Mouse (Mus musculus): ENCODE data around the gene Ddx49.

The Ddx49 gene

DNA sequence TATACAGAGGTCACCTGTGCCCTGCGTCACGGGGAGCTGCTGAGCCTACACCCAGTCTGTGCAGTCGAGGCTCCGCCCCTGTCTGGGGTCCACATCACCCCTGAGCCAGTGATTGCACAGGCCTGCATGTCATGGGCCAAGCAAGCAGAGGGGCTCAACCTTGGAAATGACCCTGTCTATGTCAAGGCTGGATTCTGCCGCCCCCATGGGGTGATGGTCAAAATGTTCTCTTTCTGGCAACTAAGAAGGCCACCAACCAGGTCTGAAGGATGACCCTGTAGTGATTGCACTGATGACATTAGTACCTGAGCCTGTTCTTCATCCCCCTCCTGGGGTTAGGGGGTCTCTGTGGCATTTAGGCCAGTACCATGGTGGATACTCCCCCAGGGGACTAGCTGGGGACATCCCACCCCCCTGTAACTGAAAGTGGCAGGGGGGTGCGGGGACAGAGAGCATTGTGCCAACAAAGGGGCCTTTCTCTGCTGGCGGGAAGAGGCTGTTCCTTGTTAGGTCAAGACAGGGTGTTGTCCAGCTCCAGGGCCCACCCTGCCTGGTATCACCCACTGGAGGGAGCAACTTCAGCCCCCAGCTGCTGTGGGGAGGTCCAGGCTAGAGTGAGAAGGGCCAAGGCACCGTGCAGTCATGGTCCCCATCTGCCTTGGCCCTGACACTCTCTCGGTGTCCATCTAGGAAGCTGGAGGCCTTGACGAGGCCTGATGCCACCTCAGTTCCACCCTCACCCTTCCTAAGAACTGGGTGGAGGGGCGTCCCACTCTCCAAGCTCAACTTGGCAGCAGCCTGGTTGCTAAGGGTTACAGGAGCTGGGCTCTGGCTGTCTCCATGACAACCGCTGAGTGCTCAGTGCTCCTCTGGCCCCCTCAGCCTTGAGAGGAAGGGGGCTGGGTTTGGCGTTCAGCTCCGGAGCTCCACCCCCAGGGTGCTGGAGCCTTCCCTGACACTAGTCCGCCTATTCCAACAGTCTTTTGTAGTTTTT is 14.5 kb upstream of the Ddx49 start:
- peak; percentile 62 for DNase-seq

DNA sequence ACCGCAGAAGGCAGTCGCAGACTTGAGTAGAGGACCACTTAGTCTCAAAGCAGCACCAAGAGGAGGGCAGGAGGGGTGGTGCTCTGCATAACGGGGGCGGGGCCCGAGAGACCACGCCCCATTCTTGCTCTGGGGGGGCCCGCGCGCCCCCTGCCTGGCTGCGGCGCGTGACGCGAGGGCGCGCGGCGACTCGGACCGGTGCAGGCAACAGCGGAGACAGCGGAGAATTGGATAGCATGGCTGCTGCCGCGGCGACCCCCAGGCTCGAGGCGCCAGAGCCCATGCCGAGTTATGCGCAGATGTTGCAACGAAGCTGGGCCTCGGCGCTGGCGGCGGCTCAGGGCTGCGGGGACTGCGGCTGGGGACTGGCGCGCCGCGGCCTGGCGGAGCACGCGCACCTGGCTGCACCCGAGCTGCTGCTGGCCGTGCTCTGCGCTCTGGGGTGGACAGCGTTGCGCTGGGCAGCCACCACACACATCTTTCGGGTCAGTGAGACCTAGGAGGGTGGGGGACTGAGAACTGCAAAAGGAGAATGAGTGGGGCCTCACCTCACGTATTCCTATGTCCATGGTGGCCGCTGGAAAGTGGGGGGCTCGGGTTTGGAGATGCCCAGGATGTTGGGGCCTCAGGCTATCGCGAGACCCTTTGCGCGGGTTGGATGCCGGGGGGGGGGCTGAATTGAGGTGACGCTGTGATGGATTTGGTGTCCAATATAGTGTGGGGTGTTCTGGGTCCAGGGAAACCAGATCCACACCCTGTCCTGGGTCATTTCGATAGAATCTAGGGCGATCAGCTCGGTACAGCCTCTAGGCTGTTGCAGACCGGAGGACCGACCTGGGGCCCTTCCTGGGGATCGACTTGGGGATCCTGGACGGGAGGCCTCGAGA is 13.6 kb upstream of the Ddx49 start, which contains the start of gene Cers1:
Gene Cers1, plus strand, starts transcription at position 152 of the 887 bp plus-strand sequence.
- peak; percentile 75 for DNase-seq

DNA sequence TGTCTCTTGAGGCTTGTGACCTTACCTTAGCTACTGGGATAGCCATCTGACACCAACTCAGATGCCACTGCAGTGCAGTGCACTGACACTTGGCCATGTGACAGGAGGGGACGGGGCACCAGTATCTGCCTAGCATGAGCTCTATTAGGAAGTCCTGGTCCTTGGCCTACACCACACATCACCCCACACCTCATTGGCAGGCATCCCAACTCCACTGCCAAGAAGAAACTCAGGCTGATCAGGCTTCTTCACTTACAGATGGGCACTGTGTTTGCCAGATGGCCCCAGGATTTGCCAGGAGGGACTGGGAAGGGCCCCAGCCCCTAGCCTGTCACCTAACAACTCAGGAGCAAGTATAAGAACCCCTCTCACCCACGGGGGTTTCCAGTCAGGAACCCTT is 11.1 kb upstream of the Ddx49 start:
- DNase-seq = no peak

DNA sequence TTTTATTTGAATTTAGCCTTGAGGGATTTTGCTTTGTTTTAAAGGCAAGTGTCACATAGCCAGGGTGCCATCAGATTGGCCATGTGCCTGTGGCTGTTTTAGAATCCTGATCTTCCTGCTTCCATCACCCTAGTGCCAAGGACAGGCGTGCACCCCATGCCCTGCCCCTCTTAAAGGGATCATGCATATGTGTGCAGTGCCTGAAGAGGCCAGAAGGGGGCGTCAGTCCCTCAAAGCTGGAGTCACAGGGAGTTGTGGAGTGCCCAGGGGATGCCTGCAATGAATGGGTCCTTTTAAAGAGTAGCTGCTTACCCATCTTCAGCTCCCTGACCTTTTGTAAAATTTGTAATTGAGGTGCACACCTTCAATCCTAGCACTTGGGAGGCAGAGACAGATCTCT is 7.0 kb upstream of the Ddx49 start:
- no peak for DNase-seq

DNA sequence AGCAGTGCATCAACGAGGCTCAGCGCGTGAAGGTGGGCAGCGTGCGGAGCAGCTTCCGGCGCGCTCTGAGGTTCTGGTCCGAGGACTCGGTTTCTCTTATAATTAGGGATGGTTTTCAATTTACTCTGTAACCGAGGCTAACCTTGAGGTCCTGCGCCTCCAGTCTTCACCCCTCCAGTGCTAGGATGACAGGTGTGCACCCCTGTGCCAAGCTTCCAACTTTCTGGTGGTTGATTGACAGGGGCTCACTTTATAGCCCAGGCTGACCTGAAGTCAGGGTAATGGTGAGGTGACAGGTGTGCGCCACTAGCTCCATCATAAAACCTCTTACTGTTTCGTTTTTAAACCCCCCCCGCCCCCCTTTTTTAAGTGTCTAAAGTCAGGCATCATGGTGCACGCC is 612 bp upstream of the Ddx49 start:
- DNase-seq = no peak

DNA sequence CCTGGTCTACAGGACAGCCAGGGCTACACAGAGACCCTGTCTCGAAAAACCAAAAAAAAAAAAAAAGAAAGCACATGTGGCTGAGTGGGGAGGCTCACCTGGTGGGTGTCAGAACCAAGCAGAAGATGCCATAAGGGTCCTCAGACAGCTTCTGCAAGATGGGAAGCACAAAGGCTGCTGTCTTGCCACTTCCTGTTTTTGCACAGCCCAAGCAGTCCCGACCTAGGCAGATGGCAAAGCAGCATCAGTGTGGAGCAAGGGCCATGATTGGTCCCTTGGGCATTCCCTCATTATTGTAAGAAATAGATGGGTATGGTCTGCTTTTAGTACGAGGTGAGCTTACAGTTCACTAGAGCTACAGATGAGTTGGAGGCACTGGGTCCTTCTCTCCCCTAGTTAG is 1.4 kb downstream of the Ddx49 start:
- no peak for DNase-seq

DNA sequence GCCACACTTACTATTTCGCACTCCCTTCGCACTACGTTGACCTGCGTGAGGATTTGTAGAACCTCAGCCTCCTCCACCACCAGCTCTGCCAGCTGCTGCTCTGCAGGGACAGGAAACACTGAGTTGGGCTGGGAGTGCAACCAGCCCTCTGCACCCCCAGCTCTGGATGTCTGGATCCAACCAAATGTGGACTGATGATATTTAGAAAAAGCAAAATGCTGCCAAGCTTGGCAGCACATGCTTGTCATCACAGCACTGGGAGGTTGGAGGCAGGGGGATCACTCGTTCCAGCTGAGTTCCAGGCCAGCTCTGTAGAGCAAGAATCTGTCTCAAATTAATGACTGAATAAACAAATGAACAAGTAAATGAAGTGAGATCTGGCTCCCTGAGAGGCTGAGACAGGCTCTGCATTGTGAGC is 8.3 kb downstream of the Ddx49 start:
- no peak for DNase-seq

DNA sequence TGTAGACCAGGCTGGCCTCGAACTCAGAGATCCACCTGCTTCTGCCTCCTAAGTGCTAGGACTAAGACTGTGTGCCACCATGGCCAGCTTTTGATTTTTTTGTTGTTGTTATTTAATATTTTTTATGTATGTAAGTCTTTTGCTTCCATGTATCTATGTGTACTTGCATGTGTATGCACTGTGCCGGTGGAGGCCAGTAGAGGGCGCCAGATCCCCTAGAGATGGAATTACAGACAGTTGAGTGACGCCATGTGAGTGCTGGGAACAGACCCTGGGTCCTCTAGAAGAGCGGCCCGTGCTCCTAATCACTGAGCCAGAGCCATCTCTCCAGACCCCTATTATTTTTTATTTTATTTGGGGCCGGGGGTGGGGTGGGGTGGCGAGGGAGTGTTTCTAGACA is 15.6 kb downstream of the Ddx49 start:
- no peak for DNase-seq

DNA sequence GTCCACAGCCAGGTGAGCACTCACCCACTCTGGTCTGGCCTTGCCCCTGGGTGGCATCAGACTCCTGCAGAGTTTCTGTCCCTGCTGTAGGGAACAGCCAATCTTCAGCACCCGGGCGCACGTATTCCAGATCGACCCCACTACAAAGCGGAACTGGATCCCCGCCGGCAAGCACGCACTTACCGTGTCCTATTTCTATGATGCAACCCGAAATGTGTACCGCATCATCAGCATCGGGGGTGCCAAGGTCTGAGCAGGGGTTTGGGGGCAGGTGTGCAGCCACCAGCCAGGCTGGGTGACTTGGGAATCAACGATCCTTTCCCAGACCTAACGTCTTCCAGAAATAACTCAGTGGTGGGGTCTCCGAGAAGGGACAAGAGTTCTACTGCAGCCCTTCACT is 17.0 kb downstream of the Ddx49 start:
- DNase-seq = no peak

DNA sequence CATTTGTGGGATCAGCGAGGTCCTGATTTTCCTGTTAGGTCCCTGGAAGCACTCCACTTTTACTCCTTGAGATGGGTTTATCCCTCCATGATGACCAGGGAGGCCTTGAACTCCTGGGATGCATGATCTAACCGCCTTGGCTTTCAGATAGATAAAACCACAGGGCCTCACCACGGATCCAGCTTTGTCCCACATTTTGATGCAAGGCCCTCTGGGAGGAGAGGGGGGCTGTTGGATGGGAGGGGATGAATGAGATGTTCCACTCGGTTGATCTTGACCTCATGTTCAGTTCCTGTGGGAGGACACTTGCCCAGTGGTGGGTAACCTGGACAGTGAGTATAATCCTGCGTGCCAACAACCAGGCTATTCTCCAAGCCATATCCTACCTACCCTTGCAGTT is 17.9 kb downstream of the Ddx49 start:
- DNase-seq = no peak

DNA sequence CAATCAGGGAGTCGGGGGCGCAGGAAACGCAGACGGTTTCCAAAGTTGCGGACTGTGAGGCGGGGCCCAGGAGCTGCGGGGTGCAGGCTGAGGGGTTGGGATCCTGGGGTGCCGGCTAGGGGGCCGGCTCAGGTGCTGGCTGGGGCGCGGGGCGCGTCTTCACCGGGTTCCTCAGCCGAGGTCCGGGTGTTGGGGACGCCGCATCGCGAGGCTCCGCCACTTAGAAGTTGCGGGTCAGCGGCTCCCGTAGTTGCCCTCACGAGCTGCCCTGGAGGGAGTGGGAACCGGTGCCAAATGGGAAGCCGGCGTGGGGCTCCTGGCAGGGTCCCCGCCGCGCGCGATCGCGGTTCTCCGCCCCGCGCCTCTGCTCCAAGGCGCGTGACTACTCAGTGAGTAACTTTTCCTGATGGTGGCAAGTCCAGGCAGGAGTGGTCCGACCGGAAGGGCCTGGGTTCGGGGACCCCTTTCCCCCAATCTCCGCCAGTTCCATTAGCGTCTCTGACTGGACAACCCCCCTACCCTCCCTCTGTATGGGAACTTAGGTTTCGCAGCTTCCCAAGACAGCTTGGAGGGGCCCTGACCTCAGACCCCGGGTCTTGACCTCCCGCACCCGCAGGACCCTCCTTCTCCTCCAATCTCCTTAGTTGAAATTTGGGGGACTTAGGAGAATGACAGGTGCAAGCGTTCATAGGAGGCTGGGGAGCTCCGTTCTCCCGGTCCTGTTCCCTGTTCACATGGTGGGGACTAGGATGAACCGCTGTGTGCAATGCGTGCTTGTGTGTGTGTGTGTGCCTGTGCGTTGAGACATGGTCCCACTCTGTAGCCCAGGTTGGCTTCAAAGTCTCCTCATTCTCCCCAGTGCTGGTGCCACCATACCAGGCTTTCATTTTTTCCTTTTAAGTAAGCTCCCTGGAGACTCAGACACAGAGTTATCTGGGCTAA is 18.9 kb downstream of the Ddx49 start:
- DNase-seq = no peak

DNA sequence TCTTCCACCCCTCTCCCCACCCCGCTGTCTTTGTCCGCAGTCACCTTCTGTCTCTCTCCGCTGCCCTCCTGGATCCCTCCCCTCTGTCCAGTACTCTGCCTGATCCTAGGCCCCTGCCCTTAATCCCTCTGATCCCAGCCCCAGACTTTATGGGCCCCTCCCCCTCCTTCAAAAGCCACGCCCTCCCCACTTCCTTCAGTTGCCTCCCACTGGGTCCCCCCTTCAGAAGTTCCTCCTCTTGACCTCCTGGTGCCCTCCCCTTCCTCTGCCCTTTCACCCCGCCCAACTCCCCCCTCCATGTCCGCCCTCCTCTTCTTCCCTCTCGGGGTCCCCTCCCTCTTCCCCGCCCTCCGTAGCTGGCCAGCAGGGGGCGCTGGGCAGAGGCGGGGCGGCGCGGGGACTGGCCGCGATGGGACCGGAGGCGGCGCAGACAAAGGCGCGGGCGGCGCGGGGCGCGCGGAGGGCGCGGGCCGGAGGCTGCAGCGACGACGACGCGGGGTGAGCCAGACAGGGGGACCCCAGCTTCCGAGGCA is 19.6 kb downstream of the Ddx49 start, which contains the start of gene Homer3:
Gene Homer3, plus strand, starts transcription at position 225 of the 533 bp plus-strand sequence.
- peak; percentile 94 for DNase-seq

DNA sequence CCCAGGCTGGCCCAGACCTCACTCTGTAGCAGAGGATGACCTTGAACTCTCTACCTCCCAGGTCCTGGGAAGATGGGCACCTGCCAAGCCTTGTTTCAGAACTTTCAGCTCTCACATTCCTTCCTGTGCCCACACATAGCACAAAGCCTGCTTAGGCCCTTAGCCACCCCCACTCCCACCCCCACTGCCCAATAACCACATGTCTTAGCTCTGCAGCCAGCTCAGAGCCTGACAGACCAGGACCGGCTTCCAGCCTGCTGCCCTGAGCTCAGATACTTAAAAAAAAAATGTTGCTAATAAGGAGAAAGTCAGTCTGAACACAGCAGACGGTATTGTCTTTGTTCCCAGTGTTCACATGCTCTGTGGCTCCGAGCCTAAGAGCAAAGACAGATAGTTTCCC is 21.3 kb downstream of the Ddx49 start:
- DNase-seq = no peak

DNA sequence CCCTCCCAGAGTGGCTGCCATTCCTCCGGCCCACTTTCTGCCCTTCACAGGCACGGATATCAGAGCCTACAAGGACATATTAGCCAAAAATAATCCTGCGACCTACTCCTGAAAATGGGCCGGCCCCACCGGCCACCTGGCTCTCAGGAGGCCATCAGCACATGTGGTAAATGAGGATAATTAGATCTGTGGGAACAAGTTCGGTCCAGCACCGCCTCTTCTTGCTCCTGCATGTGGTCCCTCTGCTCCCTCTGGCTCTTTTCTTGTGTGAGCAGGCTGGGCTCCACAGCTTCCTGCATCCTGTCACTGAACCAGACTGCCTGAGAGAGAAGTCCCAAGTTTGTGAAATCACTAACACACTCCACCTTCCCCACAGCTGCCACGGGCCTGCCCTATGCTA is 23.0 kb downstream of the Ddx49 start:
- no peak for DNase-seq

DNA sequence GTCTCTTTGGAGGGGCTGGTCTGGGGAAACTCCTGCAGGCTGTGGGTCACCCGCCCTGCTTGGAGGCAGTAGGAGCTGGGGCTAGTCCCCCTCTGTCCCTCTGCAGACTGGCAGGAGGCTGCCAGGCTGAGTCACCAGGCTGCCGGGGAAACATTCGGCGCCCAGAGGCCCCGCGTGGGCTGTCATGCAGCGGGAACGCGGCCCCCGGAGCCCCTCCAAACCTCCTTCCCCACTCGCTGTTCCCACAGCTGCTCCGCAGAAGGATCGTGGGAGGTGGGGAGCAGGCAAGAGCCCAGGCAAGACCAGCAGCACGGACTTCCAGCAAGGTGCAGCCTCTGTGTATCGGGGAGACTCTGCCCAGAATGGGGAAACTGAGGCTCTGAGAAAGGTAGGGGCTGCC is 24.1 kb downstream of the Ddx49 start:
- DNase-seq = no peak

DNA sequence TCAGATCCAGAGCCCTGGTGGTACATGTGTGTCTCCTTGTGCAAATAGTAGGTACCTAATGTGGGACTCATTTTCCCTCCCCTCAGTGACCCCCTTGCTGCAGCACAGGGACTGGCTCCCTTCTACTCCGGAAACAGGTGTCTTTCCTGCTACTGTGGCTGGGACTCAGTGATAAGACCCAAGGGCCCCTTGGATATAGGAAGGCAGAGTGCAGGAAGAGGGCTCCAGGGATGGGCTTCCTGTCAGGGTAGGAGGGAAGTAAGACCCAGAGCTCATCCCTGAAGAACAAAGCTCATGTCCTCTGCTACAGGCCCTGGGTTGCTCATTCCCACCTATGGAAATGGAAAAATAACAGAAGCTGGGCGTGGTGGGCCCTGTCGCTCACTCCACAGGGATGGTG is 25.8 kb downstream of the Ddx49 start:
- DNase-seq = peak; percentile 58

DNA sequence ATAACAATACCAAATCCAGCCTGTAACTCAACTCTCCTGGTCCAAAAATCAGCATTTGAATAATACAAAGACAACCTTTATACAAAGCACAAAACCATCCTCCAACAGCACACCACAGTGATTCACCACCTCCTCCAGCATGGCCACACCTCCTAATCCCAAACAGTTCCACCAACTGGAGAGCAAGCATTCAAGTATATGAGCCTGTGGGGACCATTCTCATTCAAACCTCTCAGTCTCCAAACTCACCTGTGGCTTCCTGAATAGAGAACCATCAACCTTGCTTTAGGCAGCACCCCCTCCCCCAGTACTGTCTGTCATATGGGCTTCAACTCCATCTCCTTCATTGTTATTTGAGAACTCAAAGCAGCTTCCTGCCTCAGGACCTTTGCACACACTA is 27.9 kb downstream of the Ddx49 start:
- no peak for DNase-seq

DNA sequence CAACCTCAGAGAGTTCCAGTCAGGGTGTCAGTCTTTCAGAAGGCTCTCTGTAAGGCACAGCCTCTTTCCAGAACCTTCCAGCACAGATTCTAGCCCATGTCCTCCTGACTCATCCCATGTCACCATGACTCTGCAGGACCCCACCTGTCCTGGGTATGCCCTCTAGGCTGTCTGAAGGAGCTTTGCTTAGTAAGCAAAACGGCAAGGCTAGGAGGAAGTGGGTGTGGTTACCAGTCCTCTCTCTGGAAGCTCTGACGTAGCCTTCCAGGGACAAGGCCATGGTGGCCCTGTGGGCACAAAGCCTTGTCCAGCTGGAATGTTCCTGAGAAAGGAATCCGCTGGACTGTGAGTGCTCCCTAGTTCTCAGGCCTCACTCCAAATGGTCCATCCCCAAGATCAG is 29.3 kb downstream of the Ddx49 start:
- DNase-seq = peak; percentile 45

DNA sequence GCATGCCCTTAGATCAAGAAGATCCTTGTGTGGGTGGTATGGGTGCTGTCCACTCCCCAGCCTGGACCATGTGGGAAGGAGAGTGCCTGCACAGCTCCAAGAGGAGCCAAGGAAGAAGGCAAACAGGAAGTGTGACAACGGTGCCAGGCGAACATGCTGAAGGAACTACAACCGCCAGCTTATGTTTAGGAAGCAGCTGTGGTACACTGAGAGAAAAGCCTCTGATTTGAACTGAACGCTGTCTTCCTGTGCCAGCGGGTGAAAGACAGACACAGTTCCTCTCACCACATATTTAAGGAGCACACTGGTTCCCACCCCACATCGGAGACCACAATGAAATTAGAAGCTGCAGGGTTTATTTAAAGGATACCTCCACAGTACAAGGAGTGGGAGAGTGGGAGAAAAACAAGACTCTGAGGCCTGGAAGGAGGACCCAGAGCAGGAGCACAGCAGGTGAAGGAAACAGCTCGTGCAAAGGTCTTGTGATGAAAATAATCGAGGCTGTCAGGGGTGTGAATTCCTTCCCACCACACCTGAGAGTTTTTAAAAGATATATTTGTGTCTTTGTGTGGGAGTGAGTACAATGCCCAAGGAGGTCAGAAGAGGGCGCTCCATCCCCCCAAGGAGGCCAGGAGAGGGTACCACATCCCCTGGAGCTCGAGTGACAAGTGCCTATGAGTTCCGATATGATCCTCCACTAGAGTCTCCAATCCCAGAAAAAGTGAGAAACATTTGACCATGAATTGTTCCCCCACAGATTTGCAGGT is 33.3 kb downstream of the Ddx49 start:
- DNase-seq = no peak

DNA sequence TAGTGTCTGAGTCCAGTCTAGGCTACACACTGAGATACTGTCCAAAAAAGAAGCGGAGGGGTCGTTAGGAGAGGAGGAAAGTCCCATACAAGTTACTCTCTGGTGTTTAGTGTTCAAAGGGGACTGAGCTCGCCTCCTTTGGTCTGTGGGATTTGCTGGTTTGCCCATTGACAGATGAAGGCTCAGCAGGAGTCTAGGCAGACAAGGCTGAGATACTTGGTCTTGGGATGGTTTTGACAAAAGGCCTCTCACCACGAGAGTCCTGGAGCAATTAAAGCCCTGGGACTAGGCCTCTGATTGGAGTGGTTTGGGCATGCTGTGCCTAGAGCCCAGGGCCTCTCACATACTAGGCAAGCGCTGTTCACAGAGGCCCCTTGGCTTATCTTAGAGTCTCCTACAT is 34.0 kb downstream of the Ddx49 start:
- DNase-seq = no peak

DNA sequence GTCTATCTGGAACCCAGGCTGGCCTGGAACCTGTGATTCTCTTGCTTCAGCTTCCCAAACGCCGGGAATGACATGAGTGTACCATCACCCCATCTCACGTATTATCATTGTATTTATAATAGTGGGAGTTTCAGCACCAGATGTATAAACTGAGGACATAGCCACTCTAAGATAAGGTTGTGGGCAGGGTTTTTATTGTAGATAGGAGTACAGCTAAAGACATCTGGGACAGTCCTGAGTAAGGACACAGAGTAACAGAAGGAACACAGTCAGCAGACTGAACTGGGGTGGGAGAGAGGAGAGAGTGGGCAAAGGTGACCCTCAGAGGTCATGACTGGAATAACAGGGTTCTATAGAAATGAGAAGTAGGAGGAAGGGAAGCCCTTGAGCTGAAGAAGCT is 34.6 kb downstream of the Ddx49 start:
- DNase-seq = no peak

Data from kidney, postnatal 14 days (tissue).